Comparison of ENCODE assay signal across 23 mouse cellular contexts in the genomic region with DNA sequence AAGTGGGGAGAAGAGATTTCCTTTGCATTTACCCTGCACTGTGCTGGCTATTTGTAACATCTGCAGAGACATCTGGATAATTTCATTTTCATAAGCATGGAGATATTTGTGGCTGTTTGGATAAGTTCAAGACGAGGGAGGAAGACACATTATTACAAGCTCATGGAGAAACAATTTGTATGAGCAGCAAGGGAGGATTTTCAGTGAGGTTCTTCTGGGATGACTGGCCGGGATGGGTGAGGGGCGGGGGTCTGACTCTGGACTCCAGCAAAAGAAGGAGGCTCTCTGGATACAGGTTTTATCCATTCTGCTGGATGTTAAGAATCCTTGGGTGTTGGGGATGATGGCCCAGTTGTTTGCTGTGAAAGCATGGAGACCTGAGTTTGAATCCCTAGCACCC.
"Had no signal": no experiment of that assay in that cellular context is flagged by ENCODE, and none has a peak within 500 bp of the region (broad histone marks: within the 10 kb centered on the region; RNA-seq: fewer than 3 reads in every experiment).

No protein-coding gene starts in this region.

- H3K36me3 ChIP-seq: kidney, embryonic 15.5 days; limb, embryonic 12.5 days; limb, embryonic 15.5 days; midbrain, embryonic 10.5 days; midbrain, embryonic 13.5 days; neural tube, embryonic 13.5 days had no signal

- H3K27me3 ChIP-seq: limb, embryonic 15.5 days; megakaryocyte, embryonic 14.5 days; midbrain, embryonic 13.5 days; neural tube, embryonic 13.5 days had no signal

- ATAC-seq: liver, postnatal 0 days; lung, postnatal 0 days; midbrain, embryonic 13.5 days; midbrain, embryonic 16.5 days had no signal

- H3K9ac ChIP-seq: kidney, embryonic 15.5 days; limb, embryonic 12.5 days; limb, embryonic 15.5 days; liver, embryonic 14.5 days; liver, postnatal 0 days; lung, embryonic 14.5 days; midbrain, embryonic 13.5 days; neural tube, embryonic 13.5 days had no signal

- H3K4me1 ChIP-seq: kidney, embryonic 15.5 days; limb, embryonic 12.5 days; limb, embryonic 15.5 days; megakaryocyte, embryonic 14.5 days; midbrain, embryonic 13.5 days; neural tube, embryonic 13.5 days had no signal

- DNase-seq: kidney, adult 2 months; kidney, postnatal 14 days; kidney, postnatal 4 days; left cerebral cortex, postnatal 4 days; liver, postnatal 0 days; lung, embryonic 14.5 days; retina, postnatal 1 day; right cerebral cortex, postnatal 25 days; spleen, adult 18-20 months; thymus, adult 18-20 months; thymus, postnatal 36 days had no signal

- H3K4me2 ChIP-seq: kidney, embryonic 15.5 days; limb, embryonic 12.5 days; limb, embryonic 15.5 days; liver, embryonic 11.5 days; lung, embryonic 14.5 days; midbrain, embryonic 13.5 days; neural tube, embryonic 13.5 days had no signal

- H3K4me3 ChIP-seq: kidney, embryonic 15.5 days; limb, embryonic 12.5 days; limb, embryonic 15.5 days; megakaryocyte, embryonic 14.5 days; midbrain, embryonic 10.5 days; midbrain, embryonic 13.5 days; myocyte; neural tube, embryonic 13.5 days had no signal

- H3K27ac ChIP-seq: kidney, embryonic 15.5 days; limb, embryonic 12.5 days; limb, embryonic 15.5 days; liver, embryonic 14.5 days; midbrain, embryonic 10.5 days; midbrain, embryonic 13.5 days; neural tube, embryonic 13.5 days had no signal

- H3K9me3 ChIP-seq: kidney, embryonic 15.5 days; limb, embryonic 12.5 days; limb, embryonic 15.5 days; midbrain, embryonic 10.5 days; midbrain, embryonic 13.5 days; neural tube, embryonic 13.5 days had no signal
